Mouse (Mus musculus): ENCODE data around the gene Pde4d.

Gene Pde4d

DNA sequence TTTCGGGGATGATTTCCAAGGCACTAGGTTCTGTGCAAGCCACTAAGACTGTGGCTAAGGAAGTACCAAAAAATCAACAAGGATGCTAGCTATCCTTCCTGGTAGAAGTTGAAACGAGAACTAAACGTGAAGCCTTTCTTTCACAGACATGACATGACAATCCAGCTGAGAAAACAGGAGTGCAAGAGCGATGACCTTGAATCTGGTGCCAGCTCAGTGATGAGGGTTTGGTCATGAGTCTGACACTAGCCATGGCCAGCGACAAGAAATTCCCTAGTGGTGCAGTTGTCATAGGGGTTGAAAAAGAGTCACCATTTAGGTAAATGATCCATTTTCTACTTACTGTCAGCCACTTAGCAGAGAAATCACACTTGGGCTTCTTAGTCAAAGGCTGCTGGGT lies 1466.2 kb downstream of the Pde4d start:
- DNase-seq (ENCODE audit: low read depth, low spot score): no peak

DNA sequence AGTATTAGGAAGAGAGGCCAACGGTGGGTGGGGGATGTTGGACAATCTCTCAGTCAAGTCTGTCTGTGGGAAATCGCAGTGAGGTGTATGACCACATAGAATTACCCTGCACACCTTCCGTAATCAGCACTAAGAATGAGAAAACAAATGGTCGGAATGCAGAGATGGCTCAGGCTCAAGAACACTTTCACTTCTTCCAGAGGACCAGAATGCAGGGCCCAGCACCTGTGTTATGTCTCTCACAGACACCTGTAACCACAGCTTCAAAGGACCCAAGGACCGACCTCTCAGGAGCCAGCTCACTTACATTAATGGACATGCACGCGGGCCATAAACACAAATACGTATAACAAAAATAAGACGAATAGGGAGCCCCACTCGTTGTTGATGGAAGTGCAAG lies 1467.8 kb downstream of the Pde4d start:
- no peak for DNase-seq (ENCODE audit: low read depth, low spot score)

GRCm38 (mm10) chr13:109918631-109919030 lies 1468.9 kb downstream of the Pde4d start:
- peak; percentile 78 for DNase-seq (ENCODE audit: low read depth, low spot score)

GRCm38 (mm10) chr13:109920256-109920655 lies 1470.5 kb downstream of the Pde4d start:
- no peak for DNase-seq (ENCODE audit: low read depth, low spot score)

DNA sequence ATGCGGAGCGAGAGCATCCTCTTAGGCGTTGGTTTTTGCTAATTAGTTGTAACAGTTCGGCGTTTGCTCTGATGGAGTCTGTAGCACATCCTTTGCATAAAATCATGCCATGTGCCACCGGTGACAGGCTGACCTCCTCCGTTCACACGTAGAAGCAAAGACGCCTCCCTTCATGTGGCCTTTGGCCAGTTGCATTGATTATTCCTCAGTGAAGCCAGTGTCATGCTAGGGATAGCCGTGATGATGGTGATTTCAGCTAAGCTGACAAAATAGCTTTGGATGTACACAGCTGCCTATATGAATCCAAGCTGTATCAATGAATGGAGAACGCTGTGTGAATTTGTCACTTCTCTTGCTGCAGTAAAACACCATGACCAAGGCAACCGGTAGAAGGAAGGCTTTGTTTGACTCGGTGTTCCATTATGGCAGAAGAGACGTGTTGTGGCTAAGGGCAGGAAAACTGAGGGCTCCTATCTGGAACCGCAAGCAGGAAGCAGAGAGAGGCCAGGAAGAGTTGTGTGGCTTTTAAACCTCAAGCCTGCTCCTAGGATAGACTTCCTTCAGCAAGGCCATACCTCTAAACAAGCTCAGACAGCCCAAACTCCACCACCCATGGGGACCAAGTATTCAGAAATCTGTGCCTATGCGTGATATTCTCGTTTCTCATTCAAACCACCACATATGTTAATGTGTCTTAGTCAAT lies 1471.7 kb downstream of the Pde4d start:
- no peak for DNase-seq (ENCODE audit: low read depth, low spot score)

DNA sequence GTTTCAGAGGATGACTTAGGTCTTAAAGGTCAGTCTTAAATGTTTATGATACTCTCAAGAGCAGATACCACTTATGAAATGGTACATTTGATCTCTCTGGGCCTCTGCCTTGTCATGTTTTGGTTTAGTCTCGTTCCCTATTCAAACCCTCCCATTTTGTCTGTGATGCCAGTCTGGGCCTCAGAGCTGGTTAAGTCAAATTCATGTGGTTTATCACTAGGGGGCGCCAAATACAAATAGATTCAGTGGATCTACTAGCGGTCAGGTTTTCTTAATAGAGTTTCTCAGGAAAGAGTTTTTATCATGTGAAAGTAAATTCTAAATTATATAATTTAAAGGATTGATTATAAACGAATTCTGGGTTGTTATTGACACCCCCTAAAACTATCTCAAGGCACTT lies 1472.5 kb downstream of the Pde4d start:
- peak; percentile 82 for DNase-seq (ENCODE audit: low read depth, low spot score)

DNA sequence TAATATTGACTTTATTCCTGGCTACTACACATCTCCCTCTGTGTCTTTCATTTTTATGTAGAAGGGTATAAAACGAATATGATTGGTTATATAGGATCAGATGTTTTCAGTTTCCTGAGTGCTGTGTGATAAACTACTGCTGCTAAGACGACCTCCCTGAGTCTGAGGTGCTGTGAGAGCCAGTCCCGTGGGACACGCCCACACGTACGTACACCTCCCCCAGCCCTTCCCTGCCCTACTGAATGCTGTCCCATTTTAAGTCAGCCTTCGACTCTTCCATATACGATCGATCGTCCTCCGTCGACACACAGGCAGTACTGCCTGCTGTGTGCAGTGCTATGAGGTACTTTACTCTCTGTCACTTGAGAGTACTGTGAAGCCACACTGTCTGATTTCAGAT lies 1473.0 kb downstream of the Pde4d start:
- DNase-seq (ENCODE audit: low read depth, low spot score): peak; percentile 56

DNA sequence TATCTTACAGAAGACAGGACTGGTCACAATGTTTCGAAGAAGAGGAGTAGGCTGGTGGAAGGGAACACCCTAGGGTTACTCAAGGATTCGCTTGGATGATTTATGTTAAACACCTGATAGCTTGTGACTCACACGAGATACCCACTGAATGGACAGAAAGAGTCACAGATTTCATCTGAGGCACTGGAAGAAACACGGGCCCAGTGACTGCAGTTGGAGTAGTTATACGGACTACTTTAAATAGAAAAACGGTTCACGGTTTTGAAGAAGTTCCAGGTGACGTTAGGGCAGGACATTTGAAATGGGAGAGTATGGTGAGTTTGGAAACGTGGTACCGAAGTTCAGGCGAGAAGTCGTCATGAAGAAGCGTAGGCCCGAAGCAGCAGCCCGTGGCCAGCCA lies 1475.0 kb downstream of the Pde4d start:
- DNase-seq (ENCODE audit: low read depth, low spot score): no peak

- DNase-seq (ENCODE audit: low read depth, low spot score): peak; percentile 25
Observed at GRCm38 (mm10) chr13:109926277-109926920, 1476.7 kb downstream of the Pde4d start.

- no peak for DNase-seq (ENCODE audit: low read depth, low spot score)
Observed at GRCm38 (mm10) chr13:109927782-109928181, 1478.0 kb downstream of the Pde4d start.

DNA sequence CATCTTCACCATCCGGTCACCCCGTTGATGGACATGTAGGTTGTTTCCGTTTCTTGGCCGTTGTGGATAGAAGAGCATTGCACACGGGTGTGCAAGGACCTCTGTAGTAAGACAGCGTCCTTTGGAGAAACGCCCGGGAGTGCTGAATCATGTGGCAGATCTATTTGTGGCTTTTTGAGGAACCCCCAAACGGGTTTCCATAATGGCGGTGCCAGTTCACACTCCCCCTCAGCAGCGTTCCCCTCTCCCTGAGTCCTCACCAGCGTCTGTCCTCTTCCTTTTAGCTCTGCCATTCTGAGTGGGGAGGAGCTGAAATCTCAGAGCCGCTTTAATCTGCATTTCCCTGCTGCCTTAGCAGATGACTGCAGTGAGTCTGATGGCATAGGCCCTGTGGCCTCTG lies 1482.9 kb downstream of the Pde4d start:
- no peak for DNase-seq (ENCODE audit: low read depth, low spot score)

DNA sequence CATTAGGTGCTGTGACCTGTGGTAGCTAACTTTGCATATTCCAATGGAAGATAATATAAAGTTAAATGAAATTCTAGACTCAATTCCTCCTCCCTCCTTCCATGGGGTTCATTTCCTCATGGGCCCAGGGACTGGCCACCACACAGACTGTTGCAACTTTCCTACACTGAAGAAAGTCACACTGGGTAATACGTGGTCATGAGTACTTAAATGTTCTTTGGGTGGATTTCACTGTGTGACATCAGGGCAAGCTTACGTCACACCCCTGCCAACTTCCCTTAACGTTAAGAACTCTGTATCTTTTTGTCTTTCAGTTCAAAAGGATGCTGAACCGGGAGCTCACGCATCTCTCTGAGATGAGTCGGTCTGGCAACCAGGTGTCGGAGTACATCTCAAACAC lies 1483.8 kb downstream of the Pde4d start:
- DNase-seq (ENCODE audit: low read depth, low spot score): no peak

DNA sequence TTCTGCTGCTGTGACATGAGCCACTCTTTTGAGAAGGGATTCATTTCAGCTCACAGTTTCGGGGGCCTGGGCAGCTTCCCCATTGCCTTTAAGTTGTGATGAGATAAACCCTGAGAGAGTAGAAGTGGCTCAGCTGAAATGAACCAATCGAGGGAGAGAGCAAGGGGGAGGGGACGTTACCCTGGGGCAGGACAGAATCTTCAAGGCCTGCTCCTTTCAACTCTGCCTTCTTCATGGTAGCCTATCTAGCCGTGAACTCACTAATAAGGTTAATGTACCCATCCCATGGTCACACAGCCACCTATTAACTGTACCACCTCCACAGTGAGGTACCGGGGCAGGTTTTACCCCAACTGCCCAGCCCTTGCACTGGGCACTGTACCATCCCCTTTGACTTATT lies 1487.1 kb downstream of the Pde4d start:
- DNase-seq (ENCODE audit: low read depth, low spot score): no peak

DNA sequence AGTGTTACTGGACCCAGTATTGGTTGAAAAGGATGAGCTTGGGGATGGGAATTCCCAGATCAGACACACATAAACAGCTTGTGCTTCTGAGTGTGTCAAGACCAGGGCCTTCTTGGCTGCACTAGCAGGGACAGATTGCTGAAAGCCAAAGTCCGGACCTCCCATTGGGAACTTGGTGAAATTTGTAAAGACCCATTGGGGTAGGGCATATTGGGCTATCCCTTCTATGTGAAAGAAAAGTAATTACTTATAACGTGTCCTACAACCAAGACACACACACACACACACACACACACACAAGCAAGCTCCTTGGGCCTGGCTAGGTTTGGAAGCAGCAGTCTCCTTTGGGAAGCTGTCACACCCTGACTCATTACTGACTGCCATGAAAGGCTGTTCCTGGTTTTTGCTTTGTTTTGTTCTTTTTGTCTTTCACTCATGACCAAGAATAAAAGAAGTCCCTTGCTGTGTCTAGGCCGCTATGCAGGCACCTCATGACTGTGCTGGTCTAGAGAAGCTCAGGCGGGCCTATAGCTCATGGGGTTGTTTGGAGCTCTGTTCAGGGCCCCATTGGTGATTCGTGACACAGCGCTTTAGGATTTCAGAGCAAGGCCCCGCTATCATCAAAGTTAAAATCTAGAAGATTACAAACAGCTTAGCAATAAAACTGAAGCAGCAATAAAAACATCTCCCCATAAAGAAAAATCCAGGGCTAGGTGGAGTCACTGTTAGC lies 1495.2 kb downstream of the Pde4d start:
- peak; percentile 13 for DNase-seq (ENCODE audit: low read depth, low spot score)

- DNase-seq (ENCODE audit: low read depth, low spot score): no peak
Observed at GRCm38 (mm10) chr13:109951466-109951865, 1501.7 kb downstream of the Pde4d start.

DNA sequence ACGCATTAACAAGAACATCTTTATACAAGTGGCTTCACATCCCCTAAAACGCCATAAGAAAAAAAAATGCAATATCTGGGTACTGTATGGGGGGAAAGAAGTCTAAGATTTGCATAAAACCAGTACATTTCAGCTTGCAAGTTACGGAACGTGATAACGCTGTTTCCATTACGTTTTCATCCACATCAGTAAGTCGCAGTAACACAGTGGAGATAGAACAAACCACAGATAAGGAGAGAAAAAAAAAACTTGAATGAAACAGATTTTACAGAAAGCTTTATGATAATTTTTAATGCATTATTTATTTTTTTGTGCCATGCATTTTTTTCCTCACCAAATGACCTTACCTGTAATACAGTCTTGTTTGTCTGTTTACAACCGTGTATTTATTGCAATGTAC lies 1504.4 kb downstream of the Pde4d start:
- no peak for DNase-seq (ENCODE audit: low read depth, low spot score)

GRCm38 (mm10) chr13:109957953-109958352 lies 1508.2 kb downstream of the Pde4d start:
- no peak for DNase-seq (ENCODE audit: low read depth, low spot score)

GRCm38 (mm10) chr13:109982821-109983443 lies 1533.2 kb downstream of the Pde4d start:
- DNase-seq (ENCODE audit: low read depth, low spot score): no peak

- no peak for DNase-seq (ENCODE audit: low read depth, low spot score)
Observed at GRCm38 (mm10) chr13:109985411-109985810, 1535.7 kb downstream of the Pde4d start.

GRCm38 (mm10) chr13:109985892-109986291 lies 1536.1 kb downstream of the Pde4d start:
- DNase-seq (ENCODE audit: low read depth, low spot score): peak; percentile 9

DNA sequence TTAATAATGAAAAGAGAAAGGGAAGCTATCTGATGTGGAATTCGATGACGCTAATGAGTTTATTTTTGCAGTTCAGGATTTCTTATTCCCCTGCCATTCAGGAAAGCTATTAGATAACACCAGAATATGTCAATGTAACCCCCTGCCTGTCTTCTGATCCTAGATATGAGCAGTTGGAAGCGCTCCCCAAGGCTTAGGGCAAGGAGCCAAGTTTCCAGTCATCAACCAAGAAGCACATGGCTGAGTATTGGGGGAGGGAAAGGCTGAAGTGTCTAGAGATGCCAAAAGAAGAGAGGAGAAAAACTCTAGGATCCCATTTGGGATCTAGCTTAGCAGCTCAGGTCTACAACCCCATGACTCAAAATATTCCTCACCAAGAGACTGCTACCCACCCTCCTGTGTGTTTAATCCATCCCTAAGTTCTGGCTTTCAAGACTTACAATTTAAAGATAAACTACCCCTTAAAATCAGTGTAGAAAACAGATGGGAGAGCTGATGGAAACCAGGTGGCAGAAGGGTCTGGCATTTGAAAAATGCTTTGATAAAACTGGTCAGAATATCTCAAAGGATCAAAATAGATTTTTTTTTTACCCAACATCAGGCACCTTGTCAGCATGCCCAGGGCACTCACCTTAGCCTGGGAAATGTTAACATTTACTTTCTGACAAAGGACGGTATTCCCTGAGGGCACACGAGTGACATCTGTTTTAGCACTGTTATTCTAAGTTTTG lies 1543.2 kb downstream of the Pde4d start:
- no peak for DNase-seq (ENCODE audit: low read depth, low spot score)

Measured in ZHBTc4 (cell line).